Mouse (Mus musculus) kidney, postnatal 4 days (tissue): ENCODE data around the gene Gm47995.

ENCODE experiments used
- DNase-seq, 2 experiments: peaks; one replicate each; pipeline ENCODE4 v3.0.0; 2021; ENCODE audit warnings: mixed read lengths in 2 of 2

Gene Gm47995

DNA sequence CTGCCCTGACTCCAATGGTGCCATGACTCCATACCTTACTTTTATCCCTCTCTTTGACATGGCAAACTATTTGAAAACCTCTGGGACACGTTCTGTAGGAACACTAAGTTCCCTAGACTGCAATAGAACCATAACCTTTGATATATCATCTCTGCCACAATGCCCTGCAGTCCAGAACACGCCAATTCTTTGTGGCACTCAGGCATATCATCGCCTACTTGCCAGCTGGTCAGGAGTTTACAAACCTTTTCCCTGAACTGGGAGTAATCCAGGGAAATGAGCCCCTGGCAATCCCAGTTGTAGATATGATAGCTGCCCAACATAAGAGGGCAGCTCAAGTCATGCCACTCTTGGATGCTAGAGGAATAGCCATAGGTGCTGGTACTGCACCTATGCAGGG is 34.1 kb downstream of the Gm47995 start:
- DNase-seq = no peak

- no peak for DNase-seq
Observed at GRCm38 (mm10) chr1:151233756-151234155, 35.5 kb downstream of the Gm47995 start.

GRCm38 (mm10) chr1:151235574-151235973 is 37.3 kb downstream of the Gm47995 start:
- DNase-seq = no peak

DNA sequence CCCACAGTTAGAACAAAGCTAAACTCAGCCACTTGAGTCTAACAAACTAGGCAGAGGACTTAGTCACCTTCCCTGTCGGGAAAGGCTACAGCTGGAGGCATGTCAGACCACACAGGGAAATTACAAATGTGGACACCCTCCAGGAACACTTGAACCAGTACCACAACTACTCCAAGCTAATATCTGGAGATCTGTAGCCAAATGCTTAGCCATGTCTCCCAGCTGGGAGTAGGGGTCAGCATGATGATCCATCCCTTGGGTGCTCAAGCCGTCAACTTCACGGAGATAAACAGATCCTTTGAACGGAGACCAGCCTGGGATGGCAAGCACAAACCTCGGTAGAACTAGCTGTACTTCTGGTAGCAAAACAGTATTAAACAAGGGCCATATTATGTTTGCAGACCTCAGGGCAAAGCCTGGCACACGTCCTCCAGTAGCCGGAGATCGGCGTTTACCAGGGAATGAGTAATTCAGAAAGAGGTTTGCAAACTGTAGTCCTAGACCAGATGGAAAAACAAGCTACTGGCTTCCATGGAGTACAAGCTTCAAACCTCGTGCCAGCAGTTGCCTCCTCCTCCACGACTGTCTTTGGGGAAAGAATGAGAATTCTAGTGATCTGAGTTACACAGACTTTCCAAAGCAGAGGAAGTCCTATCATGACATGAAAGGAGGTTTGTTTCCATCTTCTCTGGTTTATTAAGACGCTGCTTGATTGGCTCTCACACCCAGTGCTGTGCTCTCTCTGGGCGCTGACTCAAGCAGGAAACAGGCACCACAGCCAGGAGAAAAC is 38.1 kb downstream of the Gm47995 start:
- no peak for DNase-seq

DNA sequence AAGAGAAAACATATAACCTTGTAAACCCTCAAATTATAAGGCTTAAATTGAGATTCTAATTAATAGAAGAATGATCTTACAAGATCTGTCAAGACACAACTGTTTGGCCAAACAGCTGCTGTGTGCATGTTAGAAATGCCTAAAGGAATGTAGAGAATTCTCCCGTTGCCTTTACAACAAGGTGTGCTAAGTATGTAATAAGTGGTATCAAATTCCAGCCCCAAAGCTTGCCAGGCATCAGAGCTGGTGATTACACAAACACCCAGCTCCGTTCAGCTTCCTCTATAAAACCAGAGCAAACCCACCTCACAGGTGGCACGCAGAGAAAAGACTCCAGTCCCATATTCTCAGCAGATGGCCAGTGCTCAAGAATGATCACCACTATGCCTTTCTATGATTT is 39.5 kb downstream of the Gm47995 start:
- no peak for DNase-seq

DNA sequence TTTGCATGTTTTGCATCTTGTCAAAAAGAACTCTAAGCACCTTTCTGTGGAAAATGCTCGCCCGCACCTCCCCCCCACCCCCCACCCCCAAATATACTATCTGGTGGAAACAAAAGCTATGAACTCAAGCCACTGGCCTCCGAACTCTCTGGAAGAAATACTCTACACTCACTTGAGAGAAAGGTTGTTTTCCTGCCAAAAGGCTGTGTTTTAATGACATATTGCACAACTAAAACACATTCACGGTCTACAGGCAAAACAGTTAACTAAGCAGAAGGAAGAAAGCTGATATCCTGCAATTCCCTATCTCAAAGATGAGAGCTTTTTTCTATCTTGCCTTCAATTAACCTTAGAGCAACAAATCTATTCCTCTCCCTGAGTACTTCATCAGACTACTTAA is 45.1 kb downstream of the Gm47995 start:
- DNase-seq = no peak

DNA sequence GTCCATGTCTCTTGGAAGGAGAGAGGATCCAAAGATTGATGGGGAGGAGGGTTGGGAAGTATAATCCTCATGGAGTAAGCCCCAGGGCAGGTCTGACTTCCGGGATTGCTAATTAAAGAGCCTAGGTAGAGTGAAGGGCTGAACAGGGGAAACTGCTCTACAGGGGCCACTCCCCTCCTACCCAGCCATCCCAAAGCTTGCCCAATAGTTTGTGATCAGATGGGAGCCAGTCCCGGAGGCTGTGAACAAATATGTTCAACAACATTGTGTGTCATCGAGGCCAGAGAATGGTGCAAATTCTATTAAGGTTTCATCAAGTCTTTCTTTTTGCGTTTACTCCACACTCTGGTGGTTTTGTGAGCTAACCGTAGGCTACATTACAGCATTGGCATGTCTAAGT is 45.8 kb downstream of the Gm47995 start:
- DNase-seq = no peak

DNA sequence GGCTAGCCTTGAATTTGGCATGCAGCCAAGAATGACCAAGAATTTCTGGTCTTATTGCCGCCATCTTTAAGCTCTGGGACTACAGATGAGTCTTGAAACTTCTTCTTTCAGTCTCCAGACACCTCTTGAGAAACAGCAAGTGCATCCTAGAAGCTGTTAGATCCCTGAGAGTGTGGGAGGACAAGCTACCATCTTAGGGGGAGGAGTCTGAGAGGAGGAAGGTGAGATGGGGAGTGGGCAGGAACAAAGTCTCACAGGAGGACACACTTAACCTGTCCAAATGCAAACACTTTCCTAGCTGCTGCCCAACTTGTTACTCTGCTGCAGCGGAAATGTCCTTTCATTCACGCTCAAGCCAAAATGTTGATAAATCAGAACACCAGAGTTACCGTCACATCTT is 46.5 kb downstream of the Gm47995 start:
- no peak for DNase-seq

DNA sequence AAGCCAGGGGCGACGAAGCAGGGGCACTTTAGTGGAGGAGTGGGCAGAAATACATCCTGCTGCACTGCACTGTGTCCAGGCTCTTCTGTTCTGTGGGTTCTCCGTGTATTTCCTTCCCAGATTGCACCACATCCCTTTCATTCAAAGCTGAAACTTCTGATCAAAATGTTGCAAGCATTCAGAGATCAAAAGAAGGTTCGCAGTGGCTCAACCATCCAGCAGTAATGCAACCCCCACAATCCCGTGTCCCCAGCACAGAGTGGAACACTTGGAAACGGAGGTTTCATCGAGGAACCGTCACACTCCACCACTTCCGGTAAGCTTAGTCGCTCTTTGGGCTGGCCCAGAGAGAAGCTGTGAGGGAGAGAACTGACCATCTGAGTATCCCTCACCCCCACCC is 46.9 kb downstream of the Gm47995 start:
- no peak for DNase-seq

- DNase-seq = no peak
Observed at GRCm38 (mm10) chr1:151245846-151246245, 47.6 kb downstream of the Gm47995 start.
